Mouse (Mus musculus): ENCODE measurements around the gene Dact1. TPM values are rescaled to one million over a fixed set of nuclear protein-coding genes. Genes with fewer than 3 reads are reported as not detected.

The Dact1 gene
- polyA plus RNA-seq, 1 experiment from 2014 or later: 11.1 TPM

GRCm38 (mm10) chr12:71319536-71319935, 9.9 kb downstream of the Dact1 start:
- peaks cover 31% of the 10 kb centered on the region for H3K36me3 ChIP-seq (ENCODE audit: control insufficient read depth, insufficient read depth, low read length)
- H3K9me3 ChIP-seq (replicated peaks; ENCODE audit: control insufficient read depth, low read length): no peaks in the 10 kb centered on the region
- H3K4me3 ChIP-seq (ENCODE audit: low read depth, low read length): no peak overlapping the region
- no peak overlapping the region for H3K9ac ChIP-seq (ENCODE audit: low read depth, low read length)
- H3K27ac ChIP-seq (ENCODE audit: low read depth, low read length): no peak overlapping the region
- H3K27me3 ChIP-seq (ENCODE audit: control insufficient read depth, insufficient read depth, low read length): no peaks in the 10 kb centered on the region
- ATAC-seq (replicated peaks; ENCODE audit: insufficient number of reproducible peaks, low FRiP score, low TSS enrichment): no peak
- WGBS (ENCODE audit: insufficient replicate concordance): 86% methylated on average over 4 of the region's 4 CpGs
- H3K4me1 ChIP-seq (ENCODE audit: control insufficient read depth, insufficient read depth, low read length): peaks cover 3% of the 10 kb centered on the region; the same call in 1 of the 2 replicates
- no peak overlapping the region for H3K4me2 ChIP-seq

- WGBS (ENCODE audit: insufficient replicate concordance): 71% methylated on average over 3 of the region's 3 CpGs
- Histone ChIP-seq H3K9me3 (replicated peaks; ENCODE audit: control insufficient read depth, low read length) (no peaks in the 10 kb centered on the region), H3K4me1 (ENCODE audit: control insufficient read depth, insufficient read depth, low read length) (peaks cover 25% of the 10 kb centered on the region), H3K36me3 (ENCODE audit: control insufficient read depth, insufficient read depth, low read length) (no peaks in the 10 kb centered on the region), H3K9ac (ENCODE audit: low read depth, low read length) (no peak overlapping the region), H3K27ac (ENCODE audit: low read depth, low read length) (no peak overlapping the region), H3K4me3 (ENCODE audit: low read depth, low read length) (no peak overlapping the region), H3K27me3 (ENCODE audit: control insufficient read depth, insufficient read depth, low read length) (no peaks in the 10 kb centered on the region), H3K4me2 (no peak overlapping the region)
- no peak for ATAC-seq (replicated peaks; ENCODE audit: insufficient number of reproducible peaks, low FRiP score, low TSS enrichment)
These were observed 23.0 kb downstream of the Dact1 start for GRCm38 (mm10) chr12:71332646-71333045.

- H3K4me1 ChIP-seq (ENCODE audit: control insufficient read depth, insufficient read depth, low read length): peaks cover 30% of the 10 kb centered on the region
- ATAC-seq (replicated peaks; ENCODE audit: insufficient number of reproducible peaks, low FRiP score, low TSS enrichment): no peak
These were observed 23.9 kb downstream of the Dact1 start for GRCm38 (mm10) chr12:71333561-71333960.

GRCm38 (mm10) chr12:71337025-71337582, 27.4 kb downstream of the Dact1 start:
- 26% methylated on average over 11 of the region's 11 CpGs for WGBS (ENCODE audit: insufficient replicate concordance)
- Histone ChIP-seq H3K9ac (ENCODE audit: low read depth, low read length) (no peak overlapping the region), H3K9me3 (replicated peaks; ENCODE audit: control insufficient read depth, low read length) (no peaks in the 10 kb centered on the region), H3K36me3 (ENCODE audit: control insufficient read depth, insufficient read depth, low read length) (no peaks in the 10 kb centered on the region), H3K4me1 (ENCODE audit: control insufficient read depth, insufficient read depth, low read length) (peaks cover 38% of the 10 kb centered on the region), H3K27me3 (ENCODE audit: control insufficient read depth, insufficient read depth, low read length) (no peaks in the 10 kb centered on the region), H3K4me3 (ENCODE audit: low read depth, low read length) (no peak overlapping the region), H3K27ac (ENCODE audit: low read depth, low read length) (peak overlapping the region; percentile 62), H3K4me2 (peak overlapping the region; percentile 12; the same call in 1 of the 2 replicates)
- ATAC-seq (replicated peaks; ENCODE audit: insufficient number of reproducible peaks, low FRiP score, low TSS enrichment): peak; percentile 42; the same call in 1 of the 2 replicates

More at GRCm38 (mm10) chr12:71333561-71333960, 23.9 kb downstream of the Dact1 start:
- Histone ChIP-seq H3K4me2 (peak overlapping the region; percentile 34; the same call in 1 of the 2 replicates), H3K36me3 (ENCODE audit: control insufficient read depth, insufficient read depth, low read length) (no peaks in the 10 kb centered on the region), H3K9ac (ENCODE audit: low read depth, low read length) (0 out of 2 replicates have a peak overlapping the region, but pooled peaks have one; percentile 34), H3K9me3 (replicated peaks; ENCODE audit: control insufficient read depth, low read length) (no peaks in the 10 kb centered on the region), H3K4me3 (ENCODE audit: low read depth, low read length) (no peak overlapping the region), H3K27ac (ENCODE audit: low read depth, low read length) (peak overlapping the region; percentile 62), H3K27me3 (ENCODE audit: control insufficient read depth, insufficient read depth, low read length) (no peaks in the 10 kb centered on the region)
- 32% methylated on average over 5 of the region's 5 CpGs for WGBS (ENCODE audit: insufficient replicate concordance)

- no peak for ATAC-seq (replicated peaks; ENCODE audit: insufficient number of reproducible peaks, low FRiP score, low TSS enrichment)
- no peak overlapping the region for H3K9ac ChIP-seq (ENCODE audit: low read depth, low read length)
- no peaks in the 10 kb centered on the region for H3K36me3 ChIP-seq (ENCODE audit: control insufficient read depth, insufficient read depth, low read length)
- WGBS (ENCODE audit: insufficient replicate concordance): 47% methylated on average over 6 of the region's 6 CpGs
- H3K4me1 ChIP-seq (ENCODE audit: control insufficient read depth, insufficient read depth, low read length): peaks cover 38% of the 10 kb centered on the region
- no peaks in the 10 kb centered on the region for H3K27me3 ChIP-seq (ENCODE audit: control insufficient read depth, insufficient read depth, low read length)
- H3K9me3 ChIP-seq (replicated peaks; ENCODE audit: control insufficient read depth, low read length): no peaks in the 10 kb centered on the region
- peak overlapping the region; percentile 62; the same call in 1 of the 2 replicates for H3K27ac ChIP-seq (ENCODE audit: low read depth, low read length)
- H3K4me3 ChIP-seq (ENCODE audit: low read depth, low read length): no peak overlapping the region
- no peak overlapping the region for H3K4me2 ChIP-seq
These were observed 28.3 kb downstream of the Dact1 start for GRCm38 (mm10) chr12:71337896-71338463.

- Histone ChIP-seq H3K4me2 (no peak overlapping the region), H3K27me3 (ENCODE audit: control insufficient read depth, insufficient read depth, low read length) (no peaks in the 10 kb centered on the region), H3K4me3 (ENCODE audit: low read depth, low read length) (no peak overlapping the region), H3K36me3 (ENCODE audit: control insufficient read depth, insufficient read depth, low read length) (no peaks in the 10 kb centered on the region), H3K27ac (ENCODE audit: low read depth, low read length) (no peak overlapping the region), H3K9me3 (replicated peaks; ENCODE audit: control insufficient read depth, low read length) (no peaks in the 10 kb centered on the region), H3K9ac (ENCODE audit: low read depth, low read length) (no peak overlapping the region), H3K4me1 (ENCODE audit: control insufficient read depth, insufficient read depth, low read length) (peaks cover 33% of the 10 kb centered on the region)
- ATAC-seq (replicated peaks; ENCODE audit: insufficient number of reproducible peaks, low FRiP score, low TSS enrichment): no peak
- WGBS (ENCODE audit: insufficient replicate concordance): 48% methylated on average over 16 of the region's 16 CpGs
These were observed 29.6 kb downstream of the Dact1 start for GRCm38 (mm10) chr12:71339142-71339848.

GRCm38 (mm10) chr12:71342397-71342796, 32.7 kb downstream of the Dact1 start:
- H3K4me3 ChIP-seq (ENCODE audit: low read depth, low read length): no peak overlapping the region
- no peak overlapping the region for H3K27ac ChIP-seq (ENCODE audit: low read depth, low read length)
- no peaks in the 10 kb centered on the region for H3K36me3 ChIP-seq (ENCODE audit: control insufficient read depth, insufficient read depth, low read length)
- H3K9ac ChIP-seq (ENCODE audit: low read depth, low read length): no peak overlapping the region
- H3K4me2 ChIP-seq: peak overlapping the region; percentile 47
- no peaks in the 10 kb centered on the region for H3K27me3 ChIP-seq (ENCODE audit: control insufficient read depth, insufficient read depth, low read length)
- WGBS (ENCODE audit: insufficient replicate concordance): 30% methylated on average over 13 of the region's 13 CpGs
- peaks cover 15% of the 10 kb centered on the region for H3K4me1 ChIP-seq (ENCODE audit: control insufficient read depth, insufficient read depth, low read length)
- H3K9me3 ChIP-seq (replicated peaks; ENCODE audit: control insufficient read depth, low read length): no peaks in the 10 kb centered on the region
- no peak for ATAC-seq (replicated peaks; ENCODE audit: insufficient number of reproducible peaks, low FRiP score, low TSS enrichment)

GRCm38 (mm10) chr12:71345471-71345870, 35.8 kb downstream of the Dact1 start:
- Histone ChIP-seq H3K9ac (ENCODE audit: low read depth, low read length) (no peak overlapping the region), H3K4me1 (ENCODE audit: control insufficient read depth, insufficient read depth, low read length) (no peaks in the 10 kb centered on the region), H3K27me3 (ENCODE audit: control insufficient read depth, insufficient read depth, low read length) (no peaks in the 10 kb centered on the region), H3K27ac (ENCODE audit: low read depth, low read length) (no peak overlapping the region), H3K36me3 (ENCODE audit: control insufficient read depth, insufficient read depth, low read length) (no peaks in the 10 kb centered on the region), H3K4me3 (ENCODE audit: low read depth, low read length) (no peak overlapping the region), H3K4me2 (no peak overlapping the region), H3K9me3 (replicated peaks; ENCODE audit: control insufficient read depth, low read length) (no peaks in the 10 kb centered on the region)
- ATAC-seq (replicated peaks; ENCODE audit: insufficient number of reproducible peaks, low FRiP score, low TSS enrichment): no peak
- WGBS (ENCODE audit: insufficient replicate concordance): 62% methylated on average over 7 of the region's 7 CpGs
